Mouse (Mus musculus): ENCODE results near the gene Ctxn1. TPM values are rescaled to one million over a fixed set of nuclear protein-coding genes. Genes with fewer than 3 reads are reported as not detected.

Gene Ctxn1
- total and polyA plus RNA-seq, 3 experiments, result 0.58 to 5.6 TPM; not detected in 1

DNA sequence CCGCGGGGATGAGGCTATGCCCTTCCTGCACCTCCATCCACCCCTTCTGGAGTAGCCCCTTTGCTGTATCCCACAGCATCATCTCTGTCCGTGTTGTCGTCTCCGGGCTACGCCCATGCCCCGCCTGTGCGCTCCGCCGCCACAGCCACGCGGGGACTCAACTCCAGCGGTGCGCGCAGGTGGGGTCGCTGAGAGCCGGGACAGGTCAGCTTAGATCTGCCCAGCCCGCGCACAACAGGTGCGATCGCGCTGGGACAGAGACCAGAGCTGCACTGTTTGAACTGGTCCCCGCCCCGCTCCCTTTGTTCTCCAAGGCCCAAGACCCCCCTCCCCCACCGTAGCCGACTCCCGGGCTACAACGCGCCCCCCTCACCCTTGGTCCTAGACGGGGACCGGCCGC lies 396 bp downstream of the Ctxn1 start:
- Histone ChIP-seq H3K9ac (ENCODE audit: control insufficient read depth, low read depth, low read length, poor library complexity, severe bottlenecking) (peak overlapping the region; percentile 54), H3K36me3 (ENCODE audit: control insufficient read depth in 1 of 2, insufficient read depth in 2 of 2, low read length in 2 of 2) (peaks cover 3 to 7% of the 10 kb centered on the region in 2 experiments), H3K4me1 (ENCODE audit: control insufficient read depth in 1 of 2, insufficient read depth in 2 of 2, low read length in 2 of 2) (peaks cover 0 to 11% of the 10 kb centered on the region in 2 experiments; a peak in 2 of 4 replicates), H3K9me3 (replicated peaks; ENCODE audit: insufficient read depth, low read length) (no peaks in the 10 kb centered on the region), H3K79me2 (ENCODE audit: control insufficient read depth, insufficient read depth, low read length, poor library complexity) (no peaks in the 10 kb centered on the region), H3K4me3 (ENCODE audit: control insufficient read depth in 1 of 2, insufficient read depth in 1 of 2, low read depth in 2 of 2, low read length in 2 of 2) (peak overlapping the region; percentile 41 to 50; a peak in 3 of 4 replicates), H3K27ac (ENCODE audit: control insufficient read depth, low read depth, low read length) (no peak overlapping the region), H3K27me3 (ENCODE audit: control insufficient read depth in 1 of 2, insufficient read depth in 2 of 2, low read length in 2 of 2) (no peaks in the 10 kb centered on the region)
- no peak for TF ChIP-seq NRF1 (IDR thresholded peaks at IDR 0.05; ENCODE audit: insufficient read depth, low read depth, low read length, poor library complexity, severe bottlenecking)
- TF ChIP-seq ETS1 (IDR thresholded peaks at IDR 0.05; ENCODE audit: low read depth, low read length), result no peak
- no peak for TF ChIP-seq RCOR1 (IDR thresholded peaks at IDR 0.05; ENCODE audit: low read depth, low read length)
- no peak for TF ChIP-seq ZC3H11A (IDR thresholded peaks at IDR 0.05; ENCODE audit: low read depth, low read length)
- no peak for TF ChIP-seq POLR2AphosphoS5 (IDR thresholded peaks at IDR 0.05; ENCODE audit: borderline replicate concordance, low read depth, low read length)
- TF ChIP-seq MXI1 (IDR thresholded peaks at IDR 0.05; ENCODE audit: low read depth, low read length), result no peak; the same call in 1 of the 2 replicates
- TF ChIP-seq JUND (IDR thresholded peaks at IDR 0.05; ENCODE audit: low read depth, low read length), result no peak
- TF ChIP-seq USF2 (IDR thresholded peaks at IDR 0.05; ENCODE audit: borderline replicate concordance in 1 of 2, insufficient read depth in 1 of 2, low read depth in 1 of 2, low read length in 2 of 2), result no peak
- no peak for TF ChIP-seq ELF1 (IDR thresholded peaks at IDR 0.05; ENCODE audit: low read depth, low read length)
- TF ChIP-seq MYC (IDR thresholded peaks at IDR 0.05; ENCODE audit: low read depth, low read length), result no peak
- TF ChIP-seq TBP (IDR thresholded peaks at IDR 0.05; ENCODE audit: low read depth, low read length), result no peak
- TF ChIP-seq E2F4 (IDR thresholded peaks at IDR 0.05; ENCODE audit: borderline replicate concordance, low read depth, low read length), result no peak
- TF ChIP-seq MAFK (IDR thresholded peaks at IDR 0.05; ENCODE audit: borderline replicate concordance, low read depth, low read length), result no peak
- no peak for TF ChIP-seq RAD21 (IDR thresholded peaks at IDR 0.05; ENCODE audit: low read depth, low read length)
- no peak for TF ChIP-seq TAL1 (IDR thresholded peaks at IDR 0.05; ENCODE audit: low read length)
- no peak for TF ChIP-seq BHLHE40 (IDR thresholded peaks at IDR 0.05; ENCODE audit: borderline replicate concordance, low read depth, low read length)
- TF ChIP-seq MAZ (IDR thresholded peaks at IDR 0.05; ENCODE audit: low read depth, low read length), result no peak
- no peak for TF ChIP-seq KAT2A (conservative IDR thresholded peaks at IDR 0.05; ENCODE audit: low read depth, low read length)
- no peak for DNase-seq (ENCODE audit: low read depth, low spot score)

DNA sequence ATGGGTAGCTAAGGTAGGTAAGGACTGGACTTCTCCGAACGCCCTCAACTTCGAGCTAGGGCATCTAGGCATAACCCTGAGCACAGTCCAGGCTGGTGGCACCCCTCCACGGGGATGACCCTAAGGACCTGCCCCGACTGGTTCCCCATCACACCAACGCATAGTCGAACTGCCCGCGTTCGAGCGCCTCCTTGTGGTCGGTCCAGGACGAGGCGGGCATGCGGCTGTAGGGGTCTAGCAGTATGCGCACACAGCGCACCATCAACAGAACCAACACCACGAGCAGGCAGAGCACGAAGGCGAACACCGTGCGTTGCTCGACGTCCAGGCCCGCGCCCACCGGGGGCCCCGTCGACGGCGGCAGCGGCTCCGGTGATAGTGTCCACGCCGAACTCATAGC lies 841 bp downstream of the Ctxn1 start:
- Histone ChIP-seq H3K27me3 (ENCODE audit: control insufficient read depth in 1 of 2, insufficient read depth in 2 of 2, low read length in 2 of 2) (no peaks in the 10 kb centered on the region), H3K4me3 (ENCODE audit: control insufficient read depth in 1 of 2, insufficient read depth in 1 of 2, low read depth in 2 of 2, low read length in 2 of 2) (peak overlapping the region; percentile 41 to 50; a peak in 3 of 4 replicates), H3K9ac (ENCODE audit: control insufficient read depth, low read depth, low read length, poor library complexity, severe bottlenecking) (peak overlapping the region; percentile 54; the same call in 1 of the 2 replicates), H3K9me3 (replicated peaks; ENCODE audit: insufficient read depth, low read length) (no peaks in the 10 kb centered on the region), H3K4me1 (ENCODE audit: control insufficient read depth in 1 of 2, insufficient read depth in 2 of 2, low read length in 2 of 2) (peaks cover 0 to 11% of the 10 kb centered on the region in 2 experiments; a peak in 2 of 4 replicates), H3K27ac (ENCODE audit: control insufficient read depth, low read depth, low read length) (no peak overlapping the region), H3K79me2 (ENCODE audit: control insufficient read depth, insufficient read depth, low read length, poor library complexity) (no peaks in the 10 kb centered on the region; the same call in 1 of the 2 replicates), H3K36me3 (ENCODE audit: control insufficient read depth in 1 of 2, insufficient read depth in 2 of 2, low read length in 2 of 2) (peaks cover 3 to 7% of the 10 kb centered on the region in 2 experiments)
- peak; percentile 45 for TF ChIP-seq RAD21 (IDR thresholded peaks at IDR 0.05; ENCODE audit: low read depth, low read length)
- no peak for TF ChIP-seq GABPA (IDR thresholded peaks at IDR 0.05; ENCODE audit: low read depth, low read length)
- TF ChIP-seq CTCF (IDR thresholded peaks at IDR 0.05 in 2 of 3, conservative IDR thresholded peaks at IDR 0.05 in 1 of 3; ENCODE audit: control insufficient read depth in 1 of 3, insufficient read depth in 1 of 3, low read depth in 2 of 3, low read length in 3 of 3, poor library complexity in 1 of 3, severe bottlenecking in 1 of 3), result peak; percentile 63 to 88 (median 70); a peak in 5 of 6 replicates
- TF ChIP-seq SIN3A (IDR thresholded peaks at IDR 0.05; ENCODE audit: low read length), result peak; percentile 14; the same call in 1 of the 2 replicates
- TF ChIP-seq SMC3 (IDR thresholded peaks at IDR 0.05; ENCODE audit: low read depth, low read length), result peak; percentile 70
- no peak for TF ChIP-seq MEF2A (IDR thresholded peaks at IDR 0.05; ENCODE audit: extremely low read depth, insufficient replicate concordance, low read depth, low read length, poor library complexity, severe bottlenecking)
- TF ChIP-seq ZC3H11A (IDR thresholded peaks at IDR 0.05; ENCODE audit: low read depth, low read length), result peak; percentile 21
- peak; percentile 68 for DNase-seq (ENCODE audit: low read depth, low spot score)

All from MEL (cell line).